In genomic region chr17:86358388-86358787, GRCm38 (mm10) we compare ENCODE assay signal across 12 mouse cellular contexts.
DNase-seq lines count a peak whose midpoint lies in the region; ATAC-seq and TF ChIP-seq lines count a peak whose summit lies in the region.
"Had no signal": no experiment of that assay in that cellular context is flagged by ENCODE, and none has a peak within 500 bp of the region (broad histone marks: within the 10 kb centered on the region; RNA-seq: fewer than 3 reads in every experiment).

No protein-coding gene starts in this region.

- TF ChIP-seq CTCF in liver, postnatal 0 days (IDR thresholded peaks at IDR 0.05; ENCODE audit: low read depth): no peak

- no peak overlapping the region for H3K4me3 ChIP-seq in heart, embryonic 12.5 days
- H3K4me3 ChIP-seq in limb, embryonic 10.5 days: no peak overlapping the region
- H3K4me3 ChIP-seq in liver, postnatal 0 days (ENCODE audit: low read depth, low read length): no peak overlapping the region
- H3K4me3 ChIP-seq: erythroblast, embryonic 14.5 days had no signal

- H3K27ac ChIP-seq in heart, embryonic 12.5 days (ENCODE audit: poor library complexity, severe bottlenecking): peak overlapping the region; percentile 36; the same call in 1 of the 2 replicates
- peak overlapping the region; percentile 27 for H3K27ac ChIP-seq in limb, embryonic 10.5 days
- H3K27ac ChIP-seq in liver, postnatal 0 days (ENCODE audit: low read depth): no peak overlapping the region

- H3K36me3 ChIP-seq in heart, embryonic 12.5 days: no peaks in the 10 kb centered on the region
- H3K36me3 ChIP-seq in limb, embryonic 10.5 days: no peaks in the 10 kb centered on the region
- no peaks in the 10 kb centered on the region for H3K36me3 ChIP-seq in liver, postnatal 0 days (replicated peaks; ENCODE audit: insufficient read depth, low read length)

- H3K27me3 ChIP-seq in heart, embryonic 12.5 days (replicated peaks): no peaks in the 10 kb centered on the region
- no peaks in the 10 kb centered on the region for H3K27me3 ChIP-seq in limb, embryonic 10.5 days (ENCODE audit: low read depth, poor library complexity, severe bottlenecking)
- no peaks in the 10 kb centered on the region for H3K27me3 ChIP-seq in liver, postnatal 0 days (ENCODE audit: insufficient read depth, low read length)

- no peaks in the 10 kb centered on the region for H3K9me3 ChIP-seq in heart, embryonic 12.5 days (replicated peaks)
- H3K9me3 ChIP-seq in limb, embryonic 10.5 days (replicated peaks): no peaks in the 10 kb centered on the region
- H3K9me3 ChIP-seq in liver, postnatal 0 days (ENCODE audit: low read length): no peaks in the 10 kb centered on the region

- no peak for DNase-seq in heart, postnatal 25 days (ENCODE audit: low spot score)
- peak; percentile 10 for DNase-seq in thymus, postnatal 0 days (ENCODE audit: low spot score)
- DNase-seq in thymus, adult 18-20 months: no peak
- DNase-seq in limb, embryonic 10.5 days (ENCODE audit: low spot score): peak; percentile 62
- DNase-seq in liver, postnatal 0 days: no peak
- DNase-seq in liver: no peak
- DNase-seq in gastrocnemius, adult 8-10 months (ENCODE audit: low spot score in 2 of 2): no peak
- DNase-seq: heart, postnatal 14 days; lung, adult 18-20 months had no signal

- peaks cover 46% of the 10 kb centered on the region for H3K4me1 ChIP-seq in heart, embryonic 12.5 days (replicated peaks)
- H3K4me1 ChIP-seq in limb, embryonic 10.5 days: peaks cover 40% of the 10 kb centered on the region
- H3K4me1 ChIP-seq in liver, postnatal 0 days (ENCODE audit: insufficient read depth): peaks cover 12% of the 10 kb centered on the region

- peak; percentile 62; the same call in 1 of the 2 replicates for ATAC-seq in heart, embryonic 12.5 days (ENCODE audit: insufficient number of reproducible peaks, low FRiP score)
- no peak for ATAC-seq in liver, postnatal 0 days
- ATAC-seq: midbrain, embryonic 16.5 days had no signal

- no peak overlapping the region for H3K9ac ChIP-seq in heart, embryonic 12.5 days
- no peak overlapping the region for H3K9ac ChIP-seq in liver, postnatal 0 days (replicated peaks)

- intact Hi-C loops in heart, postnatal 25 days (cut with DNase I): no loop called here

- TF ChIP-seq EP300 in liver, postnatal 0 days (IDR thresholded peaks at IDR 0.05; ENCODE audit: low read depth): no peak

- H3K4me2 ChIP-seq in heart, embryonic 12.5 days: no peak overlapping the region
- no peak overlapping the region for H3K4me2 ChIP-seq in liver, postnatal 0 days (ENCODE audit: low read depth, low read length)

- WGBS in heart, embryonic 12.5 days: 17% methylated on average over 5 of the region's 5 CpGs
- 16% methylated on average over 5 of the region's 5 CpGs for WGBS in limb, embryonic 10.5 days
- 52% methylated on average over 5 of the region's 5 CpGs for WGBS in liver, postnatal 0 days (ENCODE audit: insufficient replicate concordance)

Comparison
In these comparisons a context has a peak if more than half of its experiments do, and no peak if none do; other contexts are left out.
1. DNase-seq: peak in thymus, postnatal 0 days (single experiment) and limb, embryonic 10.5 days (single experiment); none in heart, postnatal 25 days (single experiment), thymus, adult 18-20 months (0 of 2), liver, postnatal 0 days (single experiment), liver (single experiment) and gastrocnemius, adult 8-10 months (0 of 2).